Mouse (Mus musculus) neutrophil, adult 65 days (primary cell): ENCODE measurements around the gene Rpp21. TPM values are rescaled to one million over a fixed set of nuclear protein-coding genes. Genes with fewer than 3 reads are reported as not detected.

ENCODE experiments used
- total RNA-seq: library from RNA; stranded (reverse); gene quantifications from 2 replicates; pipeline ENCODE4 v1.2.4, GENCODE M21; 2023

The Rpp21 gene
- 28.8 and 46.8 TPM in 2 replicates for total RNA-seq

DNA sequence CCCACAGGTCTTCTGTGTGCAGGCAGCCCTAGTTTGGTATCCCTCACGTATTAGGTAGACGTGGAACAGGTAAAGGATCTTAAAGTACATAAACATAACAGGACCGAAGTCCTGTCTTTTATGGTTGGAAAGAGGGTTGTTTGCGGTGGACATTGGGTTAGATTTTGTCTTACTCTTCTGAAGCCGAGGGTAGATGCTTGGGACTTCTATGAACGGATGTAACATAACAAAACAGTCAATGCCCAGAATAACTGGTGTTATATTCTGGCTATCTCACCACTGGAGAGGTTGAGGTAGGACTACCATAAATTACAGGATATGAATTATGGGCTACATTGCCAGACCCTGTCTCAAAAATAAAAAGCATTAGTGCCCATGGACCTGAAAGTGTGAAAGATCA, at the start of gene Rpp21:
Rpp21 (minus strand) TSS at position 101 of the 400 bp plus-strand sequence.

DNA sequence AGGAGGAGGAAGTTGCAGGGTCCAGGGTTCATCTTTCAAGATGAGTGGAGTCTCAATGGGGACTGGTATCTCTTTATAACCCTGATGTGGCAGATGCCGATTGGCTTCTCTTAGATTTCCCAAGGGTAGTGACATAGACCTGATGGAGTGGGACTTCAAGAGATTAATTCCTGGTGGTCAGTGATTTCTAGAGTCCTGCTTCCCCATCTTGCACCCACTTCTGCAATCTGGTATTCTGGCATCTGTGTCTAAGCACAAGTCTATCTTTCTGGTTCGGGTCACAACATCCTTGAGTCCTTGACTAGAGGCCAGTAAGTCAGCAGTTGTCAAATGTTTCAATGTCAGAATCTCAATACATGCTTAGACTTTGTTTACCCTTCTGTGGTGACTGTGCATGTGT, 28.5 kb upstream of the Rpp21 start, which contains the start of gene H2-M10.2:
H2-M10.2 (minus strand) TSS at position 101 of the 400 bp plus-strand sequence.

DNA sequence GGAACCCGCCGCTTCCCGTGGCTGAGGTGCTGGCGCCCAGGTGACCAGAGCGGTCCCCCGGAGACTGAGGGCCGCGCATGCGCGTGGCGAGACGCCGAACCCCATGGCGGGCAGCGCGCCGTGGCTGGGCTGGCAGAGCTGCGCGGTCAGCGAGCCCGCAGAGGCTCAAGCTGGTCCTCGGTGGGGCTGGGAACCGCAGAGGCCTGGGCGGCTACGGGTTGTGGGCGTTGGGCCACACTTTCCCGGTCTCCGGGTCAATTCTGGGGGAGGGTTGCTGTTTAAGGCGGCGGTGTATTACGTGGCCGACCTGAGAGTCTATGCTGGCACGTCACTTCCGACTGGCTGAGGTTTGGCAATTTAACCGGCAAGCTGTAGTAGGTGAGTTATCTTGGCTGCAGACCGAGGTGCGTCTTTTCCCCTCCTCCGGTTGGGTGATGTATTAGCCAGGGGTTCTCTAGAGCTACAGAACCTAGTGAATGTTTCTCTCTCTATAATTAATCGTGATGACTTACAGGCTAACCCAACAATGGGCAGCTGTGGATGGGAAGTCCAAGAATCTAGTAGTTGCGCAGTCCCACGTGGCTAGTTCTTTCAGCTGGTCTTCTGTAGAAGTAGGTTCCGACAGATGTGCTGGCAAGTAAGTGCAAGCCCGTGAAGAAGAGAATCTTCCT, 13.9 kb upstream of the Rpp21 start, which contains the start of gene Trim39:
Trim39 (minus strand) TSS at position 662 of the 671 bp plus-strand sequence.

Other genes with a start within 250 kb of the Rpp21 start
- 37.5 and 37.7 TPM in 2 replicates for gene H2-T24, start 237.5 kb downstream of the Rpp21 start, total RNA-seq
- gene H2-T23, start 225.2 kb downstream of the Rpp21 start, total RNA-seq = 151 and 156 TPM in 2 replicates
- 31.0 and 31.3 TPM in 2 replicates for gene H2-T22, start 215.3 kb downstream of the Rpp21 start, total RNA-seq
- gene Gm6034, start 215.1 kb downstream of the Rpp21 start, total RNA-seq = 0.29 TPM in 1 of 2 replicates, not detected in the other
- gene Gm11127, start 199.7 kb downstream of the Rpp21 start, total RNA-seq = 34.1 and 46.2 TPM in 2 replicates
- gene Gm19684, start 136.4 kb downstream of the Rpp21 start, total RNA-seq = 0.68 and 1.4 TPM in 2 replicates
- gene Gm7030, start 128.6 kb downstream of the Rpp21 start, total RNA-seq = 1.6 and 2.5 TPM in 2 replicates
- not detected in 2 replicates for gene Gm8909, start 89.5 kb downstream of the Rpp21 start, total RNA-seq
- gene H2-T3, start 67.8 kb downstream of the Rpp21 start, total RNA-seq = not detected in 2 replicates
- 49.7 and 70.0 TPM in 2 replicates for gene Trim39, start 14.2 kb upstream of the Rpp21 start, total RNA-seq
- gene H2-M10.2, start 28.4 kb upstream of the Rpp21 start, total RNA-seq = not detected in 2 replicates
- not detected in 2 replicates for gene H2-M10.1, start 68.1 kb upstream of the Rpp21 start, total RNA-seq
- not detected in 2 replicates for gene H2-M10.3, start 110.3 kb upstream of the Rpp21 start, total RNA-seq
- not detected in 2 replicates for gene H2-M10.4, start 204.3 kb upstream of the Rpp21 start, total RNA-seq